Mouse (Mus musculus) heart, embryonic 16.5 days (tissue): ENCODE data around the gene Slc25a26. TPM values are rescaled to one million over a fixed set of nuclear protein-coding genes. Genes with fewer than 3 reads are reported as not detected.

ENCODE experiments used
- ATAC-seq: fragments of 200-750 bp; cut with Nextera tagmentation; replicated peaks from 2 replicates; pipeline ENCODE4 v1.8.0; 2017; ENCODE audit warnings: moderate number of reproducible peaks; ENCODE audit not compliant: insufficient read depth, low FRiP score; ENCODE audit errors: extremely low read depth
- H3K27ac ChIP-seq: fragments of 300-500 bp; sonication (generic); 2 replicates; pipeline ENCODE4 v1.5.1; 2014; ENCODE audit warnings: mild to moderate bottlenecking, low read length, control low read depth, moderate library complexity
- H3K27me3 ChIP-seq: fragments of 300-500 bp; sonication (generic); 2 replicates; pipeline ENCODE4 v1.6.1; 2014; ENCODE audit warnings: low read length, mixed read lengths; ENCODE audit not compliant: control insufficient read depth, insufficient read depth
- H3K36me3 ChIP-seq: fragments of 300-500 bp; sonication (generic); 2 replicates; pipeline ENCODE4 v1.6.1; 2014; ENCODE audit not compliant: control insufficient read depth, insufficient read depth
- H3K4me1 ChIP-seq: fragments of 300-500 bp; sonication (generic); 2 replicates; pipeline ENCODE4 v1.6.1; 2014; ENCODE audit warnings: low read length, mixed read lengths; ENCODE audit not compliant: control insufficient read depth, insufficient read depth
- H3K4me2 ChIP-seq: fragments of 300-500 bp; sonication (generic); 2 replicates; pipeline ENCODE4 v1.6.1; 2014; ENCODE audit warnings: low read depth, mild to moderate bottlenecking, control low read depth, low read length
- H3K4me3 ChIP-seq: fragments of 300-500 bp; sonication (generic); 2 replicates; pipeline ENCODE4 v1.5.1; 2014; ENCODE audit warnings: mild to moderate bottlenecking, control low read depth, low read length
- H3K9ac ChIP-seq: fragments of 300-500 bp; sonication (generic); 2 replicates; pipeline ENCODE4 v1.6.1; 2014; ENCODE audit warnings: low read length, control low read depth
- H3K9me3 ChIP-seq: fragments of 300-500 bp; sonication (generic); replicated peaks from 2 replicates; pipeline ENCODE4 v1.6.1; 2016; ENCODE audit warnings: low read length; ENCODE audit not compliant: control insufficient read depth
- WGBS: fragments of 180-500 bp; shearing (Covaris S2); extraction: QIAGEN DNeasy Blood & Tissue Kit; methylation state at CpG from one replicate; pipeline ENCODE4 v1.1.7; 2014; 5-methylcytosine and 5-hydroxymethylcytosine counted together
- polyA plus RNA-seq: library from polyadenylated mRNA; unstranded; fragments of >200 nt; fragmentation: Nextera tagmentation; extraction: Ambion mirVana; gene quantifications from 2 replicates; pipeline ENCODE4 v1.2.1, GENCODE M21; 2015

Slc25a26 gene
- polyA plus RNA-seq, 1 experiment from 2014 or later, result 15.3 TPM

DNA sequence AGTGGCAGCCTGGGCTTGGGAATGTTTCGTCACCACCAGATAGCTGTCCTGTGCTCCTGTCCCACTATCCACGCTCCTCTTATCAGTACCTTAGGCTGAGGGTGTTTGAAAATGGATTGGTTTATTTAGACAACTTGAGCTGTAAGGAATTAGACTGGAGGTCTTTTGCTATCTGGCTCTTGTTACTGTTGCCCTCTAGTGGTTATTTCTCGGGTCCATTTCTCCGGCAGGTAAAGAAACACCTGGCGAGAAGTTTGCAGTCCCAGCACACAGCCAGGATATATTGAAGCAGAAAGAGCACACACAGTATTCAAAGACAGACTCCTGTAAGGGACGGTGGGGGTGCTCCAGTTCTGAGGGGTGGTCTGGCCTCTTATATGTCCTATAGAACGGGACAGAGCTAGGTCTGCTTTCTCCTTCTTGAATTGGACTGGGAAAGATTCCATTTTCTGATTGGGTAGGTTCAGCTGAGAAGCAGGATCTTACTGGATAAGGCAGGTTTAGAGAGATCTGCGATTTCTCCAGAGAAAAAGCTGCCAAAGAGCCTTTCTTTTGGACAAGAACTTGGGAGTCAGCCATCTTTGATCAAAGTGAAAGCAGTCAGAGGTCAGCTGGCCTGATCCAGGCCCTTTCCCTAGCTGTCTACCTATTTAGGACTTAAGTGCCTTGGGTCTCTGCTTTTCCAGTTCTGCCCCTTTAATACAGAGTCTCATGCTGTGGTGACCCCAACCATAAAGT lies 63.2 kb downstream of the Slc25a26 start:
- no peak overlapping the region for H3K27ac ChIP-seq
- no peaks in the 10 kb centered on the region for H3K4me1 ChIP-seq
- no peak overlapping the region for H3K4me3 ChIP-seq
- H3K36me3 ChIP-seq, result no peaks in the 10 kb centered on the region
- no peaks in the 10 kb centered on the region for H3K27me3 ChIP-seq
- ATAC-seq, result no peak
- WGBS, result 37% methylated on average over 8 of the region's 8 CpGs
- H3K9ac ChIP-seq, result no peak overlapping the region
- no peak overlapping the region for H3K4me2 ChIP-seq
- H3K9me3 ChIP-seq, result no peaks in the 10 kb centered on the region

DNA sequence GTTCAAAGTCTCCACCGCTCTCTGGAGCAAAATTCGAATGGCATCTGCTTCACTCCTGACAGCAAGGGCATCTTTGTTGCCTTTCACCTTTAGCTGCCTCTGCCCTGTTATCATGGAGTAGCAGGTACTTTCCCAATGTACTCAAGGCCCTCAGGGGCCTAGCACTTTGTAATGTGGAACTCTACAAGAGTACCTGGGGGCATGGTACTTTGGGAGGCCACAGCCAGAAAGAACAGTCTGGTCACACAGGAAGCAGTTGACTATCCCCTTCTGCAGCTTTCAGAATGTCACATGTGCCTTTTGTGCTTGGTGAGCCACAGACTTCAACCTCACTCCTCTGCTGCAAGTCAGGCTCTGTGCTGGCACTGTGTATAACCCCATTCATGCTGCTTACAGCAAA lies 65.6 kb downstream of the Slc25a26 start:
- Histone ChIP-seq H3K27me3 (no peaks in the 10 kb centered on the region), H3K4me3 (no peak overlapping the region), H3K9me3 (no peaks in the 10 kb centered on the region), H3K9ac (no peak overlapping the region), H3K4me2 (no peak overlapping the region), H3K36me3 (no peaks in the 10 kb centered on the region), H3K4me1 (no peaks in the 10 kb centered on the region), H3K27ac (no peak overlapping the region)
- no peak for ATAC-seq
- WGBS, result 90% methylated on average over 2 of the region's 2 CpGs

DNA sequence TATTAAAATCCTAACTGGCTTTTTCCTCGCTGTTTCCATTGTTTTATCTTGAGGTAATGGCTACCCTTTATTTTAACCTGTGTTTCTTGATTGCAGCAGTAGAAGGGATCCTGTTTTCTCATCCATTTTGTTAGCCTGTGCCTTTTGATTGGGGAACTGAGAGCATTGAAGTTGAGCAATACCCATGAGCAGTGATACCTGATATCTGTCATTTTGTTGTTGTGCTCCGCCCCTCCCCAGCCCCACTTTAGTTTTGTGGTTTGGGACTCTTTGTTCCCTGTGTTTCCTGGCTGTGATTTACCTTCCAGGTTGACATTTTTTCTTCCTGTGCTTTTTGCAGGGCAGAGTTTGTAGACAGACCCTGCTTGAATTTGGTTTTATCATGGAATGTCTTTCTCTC lies 67.9 kb downstream of the Slc25a26 start:
- no peaks in the 10 kb centered on the region for H3K9me3 ChIP-seq
- H3K4me3 ChIP-seq, result no peak overlapping the region
- H3K9ac ChIP-seq, result no peak overlapping the region
- H3K27ac ChIP-seq, result no peak overlapping the region
- 92% methylated on average over 2 of the region's 2 CpGs for WGBS
- no peaks in the 10 kb centered on the region for H3K27me3 ChIP-seq
- ATAC-seq, result no peak
- no peak overlapping the region for H3K4me2 ChIP-seq
- no peaks in the 10 kb centered on the region for H3K4me1 ChIP-seq
- H3K36me3 ChIP-seq, result no peaks in the 10 kb centered on the region

DNA sequence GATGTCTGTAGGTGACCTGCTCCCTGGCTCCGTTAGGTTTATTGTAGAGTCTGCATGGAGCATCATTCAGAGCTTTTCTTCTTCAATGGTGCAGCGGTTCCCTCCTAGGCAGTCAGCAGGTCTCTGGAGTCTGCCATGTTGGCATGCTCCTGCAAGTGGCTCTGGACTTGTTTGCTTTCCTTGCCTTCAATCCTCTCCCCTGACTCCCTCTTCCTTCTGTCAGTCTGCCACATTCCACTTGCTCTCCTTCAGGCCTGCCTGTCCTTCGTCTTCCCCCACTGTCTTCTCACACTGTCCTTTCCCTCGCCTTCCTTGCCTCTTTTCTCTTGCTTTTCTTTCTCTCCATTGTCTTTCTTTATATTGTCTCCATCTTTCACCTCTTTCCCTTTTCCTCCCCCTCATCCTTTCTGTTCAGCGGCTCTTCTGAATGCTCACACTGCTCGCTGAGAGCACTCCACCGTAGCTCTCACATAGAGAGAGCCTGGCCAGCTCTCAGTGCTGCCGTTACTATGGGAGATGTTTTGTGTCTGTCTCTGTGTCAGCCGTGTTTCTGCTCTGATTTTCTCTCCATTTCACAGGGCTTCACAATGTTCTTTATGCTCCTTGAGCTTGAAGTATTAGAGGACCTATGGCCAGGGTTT lies 75.5 kb downstream of the Slc25a26 start:
- no peak for ATAC-seq
- peaks cover 2% of the 10 kb centered on the region; the same call in 1 of the 2 replicates for H3K4me1 ChIP-seq
- H3K36me3 ChIP-seq, result no peaks in the 10 kb centered on the region
- H3K9ac ChIP-seq, result no peak overlapping the region
- no peak overlapping the region for H3K4me2 ChIP-seq
- 52% methylated on average over 9 of the region's 9 CpGs for WGBS
- H3K4me3 ChIP-seq, result no peak overlapping the region
- no peak overlapping the region for H3K27ac ChIP-seq
- H3K9me3 ChIP-seq, result no peaks in the 10 kb centered on the region
- H3K27me3 ChIP-seq, result no peaks in the 10 kb centered on the region

DNA sequence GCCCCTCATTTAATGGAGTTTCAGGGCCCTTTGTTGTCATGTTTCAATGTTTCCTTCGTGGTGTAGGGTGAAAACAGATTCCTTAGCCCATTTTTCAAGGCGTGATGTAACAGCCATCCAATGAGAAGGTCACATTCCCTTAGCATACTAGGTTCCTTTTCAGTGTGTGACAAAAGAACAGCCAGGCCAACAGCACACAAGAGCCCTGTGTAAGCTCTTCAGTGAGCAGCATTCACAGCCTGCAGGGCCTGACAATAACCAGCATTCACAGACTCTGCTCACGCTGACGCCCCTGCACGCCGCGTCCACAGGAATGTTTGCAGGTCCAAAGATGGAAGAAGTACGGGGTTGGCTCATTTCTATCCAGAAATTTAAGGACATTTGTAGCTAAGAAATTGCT lies 77.9 kb downstream of the Slc25a26 start:
- WGBS, result 73% methylated on average over 8 of the region's 8 CpGs
- Histone ChIP-seq H3K36me3 (no peaks in the 10 kb centered on the region), H3K9ac (no peak overlapping the region), H3K4me1 (peaks cover 5% of the 10 kb centered on the region; the same call in 1 of the 2 replicates), H3K27me3 (no peaks in the 10 kb centered on the region), H3K4me2 (no peak overlapping the region), H3K27ac (no peak overlapping the region), H3K9me3 (no peaks in the 10 kb centered on the region), H3K4me3 (no peak overlapping the region)
- no peak for ATAC-seq

DNA sequence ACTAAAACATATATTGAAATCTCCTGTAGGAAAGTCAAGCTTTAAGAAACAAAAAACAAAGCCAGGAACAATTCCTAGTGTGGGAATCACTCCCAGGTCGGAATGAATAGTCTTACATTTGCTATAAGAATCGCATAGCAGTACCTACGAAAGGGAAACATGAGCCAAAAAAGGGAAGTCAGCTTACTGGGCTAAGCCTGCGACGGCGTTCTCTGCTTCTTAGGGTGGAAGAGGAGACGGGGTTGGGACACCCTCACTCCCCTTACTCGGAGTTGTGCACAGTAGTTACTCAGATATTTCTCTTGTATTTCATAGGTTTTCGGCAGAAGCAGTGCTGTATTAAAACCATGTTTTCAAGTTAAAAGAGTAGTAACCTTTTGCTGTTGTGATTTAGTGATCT lies 81.9 kb downstream of the Slc25a26 start:
- no peaks in the 10 kb centered on the region for H3K27me3 ChIP-seq
- H3K9ac ChIP-seq, result no peak overlapping the region
- no peak overlapping the region for H3K27ac ChIP-seq
- no peak for ATAC-seq
- WGBS, result 86% methylated on average over 9 of the region's 9 CpGs
- H3K36me3 ChIP-seq, result no peaks in the 10 kb centered on the region
- H3K4me2 ChIP-seq, result no peak overlapping the region
- no peak overlapping the region for H3K4me3 ChIP-seq
- peaks cover 3% of the 10 kb centered on the region for H3K4me1 ChIP-seq
- no peaks in the 10 kb centered on the region for H3K9me3 ChIP-seq

DNA sequence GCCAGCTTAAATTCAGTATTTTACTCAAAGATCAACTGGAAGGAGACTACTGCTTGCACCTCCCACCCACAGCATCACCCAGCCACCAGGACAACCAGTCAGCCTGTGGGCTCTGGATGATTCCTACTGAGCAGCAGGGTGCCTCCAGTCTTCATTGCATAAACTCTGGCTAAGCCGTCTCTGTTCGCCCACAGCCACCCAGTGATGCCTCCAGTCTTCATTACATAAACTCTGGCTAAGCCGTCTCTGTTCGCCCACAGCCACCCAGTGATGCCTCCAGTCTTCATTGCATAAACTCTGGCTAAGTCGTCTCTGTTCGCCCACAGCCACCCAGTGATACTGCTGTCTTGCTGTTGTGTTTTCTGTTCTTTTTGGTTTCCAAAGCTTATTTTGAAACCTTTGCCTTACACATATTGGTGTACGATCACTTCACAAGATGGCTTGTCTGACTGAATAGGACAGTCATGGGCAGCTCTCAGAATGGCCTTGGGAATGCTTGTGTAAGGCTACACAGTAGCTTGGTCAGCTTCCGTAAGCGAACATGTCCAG lies 84.1 kb downstream of the Slc25a26 start:
- Histone ChIP-seq H3K4me3 (no peak overlapping the region), H3K27ac (no peak overlapping the region), H3K9ac (no peak overlapping the region), H3K27me3 (no peaks in the 10 kb centered on the region), H3K9me3 (no peaks in the 10 kb centered on the region), H3K4me1 (peaks cover 3% of the 10 kb centered on the region), H3K4me2 (no peak overlapping the region), H3K36me3 (no peaks in the 10 kb centered on the region)
- WGBS, result 92% methylated on average over 9 of the region's 9 CpGs
- ATAC-seq, result no peak

DNA sequence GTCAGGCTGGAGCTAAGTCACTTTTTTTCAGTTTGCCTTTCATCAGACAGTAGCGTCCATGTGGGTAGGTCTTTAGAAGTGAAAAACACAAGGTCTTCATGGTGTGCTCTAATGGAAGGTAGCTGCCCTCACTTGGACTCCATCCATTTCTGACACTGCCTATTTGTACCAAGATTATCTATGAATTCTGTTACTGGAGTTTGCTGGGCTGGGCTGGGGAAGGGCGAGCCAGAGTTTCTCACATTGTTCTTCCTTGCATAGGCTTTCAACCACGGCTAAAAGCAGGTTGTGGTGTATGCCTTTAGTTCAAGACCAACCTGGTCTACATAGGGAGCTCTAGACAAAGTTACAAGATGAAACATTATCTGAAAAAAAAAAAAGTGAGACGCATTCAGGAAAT lies 84.8 kb downstream of the Slc25a26 start:
- no peaks in the 10 kb centered on the region for H3K27me3 ChIP-seq
- no peaks in the 10 kb centered on the region for H3K36me3 ChIP-seq
- H3K9me3 ChIP-seq, result no peaks in the 10 kb centered on the region
- H3K9ac ChIP-seq, result no peak overlapping the region
- WGBS, result 66% methylated on average over 4 of the region's 4 CpGs
- no peak overlapping the region for H3K4me2 ChIP-seq
- no peak overlapping the region for H3K27ac ChIP-seq
- peaks cover 3% of the 10 kb centered on the region for H3K4me1 ChIP-seq
- ATAC-seq, result no peak
- no peak overlapping the region for H3K4me3 ChIP-seq

DNA sequence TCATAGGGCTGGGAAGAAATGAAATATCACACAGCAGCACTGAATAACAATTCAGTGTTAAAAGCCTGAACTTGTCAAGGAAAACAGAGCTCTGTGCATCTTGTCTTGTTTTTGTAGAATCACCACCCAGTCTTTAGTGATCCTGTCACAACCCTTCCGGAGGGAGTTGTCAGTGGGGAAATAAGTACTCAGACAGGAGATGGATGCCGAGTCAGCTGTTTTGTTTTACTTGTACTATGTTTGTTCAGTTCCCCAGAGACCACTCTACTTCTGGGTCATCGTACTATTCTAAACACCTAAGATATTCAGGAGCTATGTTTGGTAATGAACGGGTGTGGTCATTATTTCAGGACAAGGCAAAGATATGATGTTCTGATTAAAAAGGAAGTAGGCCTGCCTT lies 88.2 kb downstream of the Slc25a26 start:
- WGBS, result 74% methylated on average over 4 of the region's 4 CpGs

More for the DNA sequence above, 88.2 kb downstream of the Slc25a26 start:
- no peak overlapping the region for H3K27ac ChIP-seq
- H3K4me2 ChIP-seq, result no peak overlapping the region
- ATAC-seq, result no peak
- no peak overlapping the region for H3K9ac ChIP-seq
- no peaks in the 10 kb centered on the region for H3K36me3 ChIP-seq
- no peak overlapping the region for H3K4me3 ChIP-seq
- no peaks in the 10 kb centered on the region for H3K9me3 ChIP-seq
- H3K27me3 ChIP-seq, result no peaks in the 10 kb centered on the region
- peaks cover 16% of the 10 kb centered on the region for H3K4me1 ChIP-seq
